Mouse (Mus musculus) heart, embryonic 15.5 days (tissue): ENCODE data around the gene Chchd6. TPM values are rescaled to one million over a fixed set of nuclear protein-coding genes. Genes with fewer than 3 reads are reported as not detected.

Experiments used
- ATAC-seq: fragments of 200-750 bp; cut with Nextera tagmentation; replicated peaks from 2 replicates; pipeline ENCODE4 v1.8.0; 2017; ENCODE audit warnings: low read depth, moderate TSS enrichment; ENCODE audit not compliant: insufficient number of reproducible peaks, insufficient read depth, low FRiP score
- H3K27ac ChIP-seq: fragments of 300-500 bp; sonication (generic); 2 replicates; pipeline ENCODE4 v1.5.1; 2015; ENCODE audit warnings: mild to moderate bottlenecking, inconsistent platforms
- H3K27me3 ChIP-seq: fragments of 300-500 bp; sonication (generic); 2 replicates; pipeline ENCODE4 v1.6.1; 2015; ENCODE audit warnings: inconsistent platforms
- H3K36me3 ChIP-seq: fragments of 300-500 bp; sonication (generic); 2 replicates; pipeline ENCODE4 v1.6.1; 2015; ENCODE audit warnings: mild to moderate bottlenecking, inconsistent platforms
- H3K4me1 ChIP-seq: fragments of 300-500 bp; sonication (generic); replicated peaks from 2 replicates; pipeline ENCODE4 v1.6.1; 2015; ENCODE audit warnings: inconsistent platforms
- H3K4me2 ChIP-seq: fragments of 300-500 bp; sonication (generic); 2 replicates; pipeline ENCODE4 v1.6.1; 2015; ENCODE audit warnings: inconsistent platforms, mild to moderate bottlenecking, moderate library complexity
- H3K4me3 ChIP-seq: fragments of 300-500 bp; sonication (generic); 2 replicates; pipeline ENCODE4 v1.5.1; 2015; ENCODE audit warnings: mild to moderate bottlenecking, inconsistent platforms
- H3K9ac ChIP-seq: fragments of 300-500 bp; sonication (generic); 2 replicates; pipeline ENCODE4 v1.6.1; 2015; ENCODE audit warnings: mild to moderate bottlenecking, inconsistent platforms
- H3K9me3 ChIP-seq: fragments of 300-500 bp; sonication (generic); replicated peaks from 2 replicates; pipeline ENCODE4 v1.6.1; 2016; ENCODE audit warnings: inconsistent platforms
- WGBS: fragments of 180-500 bp; shearing (Covaris S2); methylation state at CpG from one replicate; pipeline ENCODE4 v1.1.7; 2015; ENCODE audit warnings: mixed read lengths; 5-methylcytosine and 5-hydroxymethylcytosine counted together
- polyA plus RNA-seq: library from polyadenylated mRNA; unstranded; fragments of >200 nt; fragmentation: Nextera tagmentation; extraction: Ambion mirVana; gene quantifications from 2 replicates; pipeline ENCODE4 v1.2.1, GENCODE M21; 2015

Gene Chchd6
- 43.7 and 50.7 TPM in 2 replicates for polyA plus RNA-seq

- Histone ChIP-seq H3K9ac (peak within 1 kb of the TSS; percentile 68), H3K9me3 (no peaks in the 10 kb centered on the region), H3K4me2 (peak within 1 kb of the TSS; percentile 83), H3K4me1 (peaks cover 7% of the 10 kb centered on the region), H3K36me3 (no peaks in the 10 kb centered on the region), H3K4me3 (peak within 1 kb of the TSS; percentile 81), H3K27me3 (no peaks in the 10 kb centered on the region), H3K27ac (no peak within 1 kb of the TSS)
- peak; percentile 100 for ATAC-seq
- WGBS: under 1% methylated on average over 37 of the region's 56 CpGs
Observed at GRCm38 (mm10) chr6:89595018-89595776, at the start of gene Chchd6. TSS of gene Chchd6 (minus strand) at chr6:89595652.

GRCm38 (mm10) chr6:89644271-89645075, 49.0 kb upstream of the Chchd6 start:
- peak overlapping the region; percentile 94 for H3K4me2 ChIP-seq
- peak overlapping the region; percentile 64 for H3K9ac ChIP-seq
- peak overlapping the region; percentile 72 for H3K4me3 ChIP-seq
- WGBS: under 1% methylated on average over 41 of the region's 41 CpGs
- H3K36me3 ChIP-seq: no peaks in the 10 kb centered on the region
- peak overlapping the region; percentile 94 for H3K27ac ChIP-seq
- peak; percentile 95 for ATAC-seq
- H3K9me3 ChIP-seq: no peaks in the 10 kb centered on the region
- peaks cover 7% of the 10 kb centered on the region for H3K4me1 ChIP-seq
- no peaks in the 10 kb centered on the region for H3K27me3 ChIP-seq

- no peaks in the 10 kb centered on the region for H3K36me3 ChIP-seq
- WGBS: under 1% methylated on average over 51 of the region's 51 CpGs
- peak within 1 kb of the TSS; percentile 94 for H3K27ac ChIP-seq
- peak; percentile 92 for ATAC-seq
- H3K9me3 ChIP-seq: no peaks in the 10 kb centered on the region
- peak within 1 kb of the TSS; percentile 64 for H3K9ac ChIP-seq
- H3K4me3 ChIP-seq: peak within 1 kb of the TSS; percentile 72
- peaks cover 7% of the 10 kb centered on the region for H3K4me1 ChIP-seq
- H3K27me3 ChIP-seq: no peaks in the 10 kb centered on the region
- peak within 1 kb of the TSS; percentile 94 for H3K4me2 ChIP-seq
Observed at GRCm38 (mm10) chr6:89643798-89644270, 48.4 kb upstream of the Chchd6 start, which contains the start of gene Txnrd3. TSS of gene Txnrd3 (plus strand) at chr6:89643988.

GRCm38 (mm10) chr6:89639025-89639424, 43.6 kb upstream of the Chchd6 start:
- no peak overlapping the region for H3K27ac ChIP-seq
- no peaks in the 10 kb centered on the region for H3K36me3 ChIP-seq
- H3K4me3 ChIP-seq: no peak overlapping the region
- no peaks in the 10 kb centered on the region for H3K9me3 ChIP-seq
- peaks cover 16% of the 10 kb centered on the region for H3K4me1 ChIP-seq
- H3K27me3 ChIP-seq: no peaks in the 10 kb centered on the region
- H3K4me2 ChIP-seq: no peak overlapping the region
- WGBS: 37% methylated on average over 2 of the region's 2 CpGs
- ATAC-seq: no peak
- H3K9ac ChIP-seq: no peak overlapping the region

- 70% methylated on average over 4 of the region's 4 CpGs for WGBS
- Histone ChIP-seq H3K4me1 (peaks cover 11% of the 10 kb centered on the region), H3K27me3 (0 out of 2 replicates have a peak, but pooled peaks cover 1% of the 10 kb centered on the region), H3K9me3 (no peaks in the 10 kb centered on the region), H3K4me3 (no peak overlapping the region), H3K36me3 (no peaks in the 10 kb centered on the region), H3K27ac (no peak overlapping the region), H3K9ac (no peak overlapping the region), H3K4me2 (no peak overlapping the region)
- ATAC-seq: no peak
Observed at GRCm38 (mm10) chr6:89637977-89638376, 42.5 kb upstream of the Chchd6 start.

GRCm38 (mm10) chr6:89634400-89634799, 38.9 kb upstream of the Chchd6 start:
- Histone ChIP-seq H3K27me3 (0 out of 2 replicates have a peak, but pooled peaks cover 12% of the 10 kb centered on the region), H3K4me2 (peak overlapping the region; percentile 11; the same call in 1 of the 2 replicates), H3K4me3 (no peak overlapping the region), H3K9ac (no peak overlapping the region), H3K27ac (peak overlapping the region; percentile 49), H3K4me1 (peaks cover 15% of the 10 kb centered on the region), H3K9me3 (no peaks in the 10 kb centered on the region), H3K36me3 (no peaks in the 10 kb centered on the region)
- 13% methylated on average over 8 of the region's 8 CpGs for WGBS
- peak; percentile 68 for ATAC-seq

- 0 out of 2 replicates have a peak, but pooled peaks cover 12% of the 10 kb centered on the region for H3K27me3 ChIP-seq
- no peaks in the 10 kb centered on the region for H3K9me3 ChIP-seq
- ATAC-seq: no peak
- peaks cover 15% of the 10 kb centered on the region for H3K4me1 ChIP-seq
- H3K9ac ChIP-seq: no peak overlapping the region
- H3K4me3 ChIP-seq: no peak overlapping the region
- H3K4me2 ChIP-seq: no peak overlapping the region
- no peaks in the 10 kb centered on the region for H3K36me3 ChIP-seq
- WGBS: 75% methylated on average over 7 of the region's 7 CpGs
- no peak overlapping the region for H3K27ac ChIP-seq
Observed at GRCm38 (mm10) chr6:89633115-89633514, 37.7 kb upstream of the Chchd6 start.

GRCm38 (mm10) chr6:89631809-89632562, 36.5 kb upstream of the Chchd6 start:
- no peak overlapping the region for H3K4me3 ChIP-seq
- ATAC-seq: peak; percentile 47; the same call in 1 of the 2 replicates
- no peak overlapping the region for H3K9ac ChIP-seq
- 0 out of 2 replicates have a peak, but pooled peaks cover 12% of the 10 kb centered on the region for H3K27me3 ChIP-seq
- H3K27ac ChIP-seq: no peak overlapping the region
- WGBS: 13% methylated on average over 10 of the region's 10 CpGs
- H3K4me2 ChIP-seq: peak overlapping the region; percentile 29; the same call in 1 of the 2 replicates
- peaks cover 15% of the 10 kb centered on the region for H3K4me1 ChIP-seq
- no peaks in the 10 kb centered on the region for H3K36me3 ChIP-seq
- no peaks in the 10 kb centered on the region for H3K9me3 ChIP-seq

- H3K27ac ChIP-seq: no peak overlapping the region
- H3K4me2 ChIP-seq: no peak overlapping the region
- H3K36me3 ChIP-seq: no peaks in the 10 kb centered on the region
- no peak for ATAC-seq
- no peak overlapping the region for H3K4me3 ChIP-seq
- H3K9me3 ChIP-seq: no peaks in the 10 kb centered on the region
- 65% methylated on average over 8 of the region's 8 CpGs for WGBS
- 0 out of 2 replicates have a peak, but pooled peaks cover 12% of the 10 kb centered on the region for H3K27me3 ChIP-seq
- peaks cover 4% of the 10 kb centered on the region for H3K4me1 ChIP-seq
- H3K9ac ChIP-seq: no peak overlapping the region
Observed at GRCm38 (mm10) chr6:89628045-89628785, 32.8 kb upstream of the Chchd6 start.

GRCm38 (mm10) chr6:89622647-89623046, 27.2 kb upstream of the Chchd6 start:
- Histone ChIP-seq H3K27ac (no peak overlapping the region), H3K9me3 (no peaks in the 10 kb centered on the region), H3K36me3 (no peaks in the 10 kb centered on the region), H3K4me1 (no peaks in the 10 kb centered on the region), H3K4me3 (no peak overlapping the region), H3K4me2 (no peak overlapping the region), H3K27me3 (no peaks in the 10 kb centered on the region), H3K9ac (no peak overlapping the region)
- 73% methylated on average over 3 of the region's 3 CpGs for WGBS
- ATAC-seq: no peak
